Mouse (Mus musculus) limb, embryonic 14.5 days (tissue): ENCODE measurements around the gene Magi2. TPM values are rescaled to one million over a fixed set of nuclear protein-coding genes. Genes with fewer than 3 reads are reported as not detected.

Experiments
- ATAC-seq: fragments of 200-750 bp; cut with Nextera tagmentation; 2 replicates; pipeline ENCODE4 v1.8.0; 2017; ENCODE audit warnings: low read depth, moderate number of reproducible peaks, moderate TSS enrichment; ENCODE audit not compliant: low FRiP score
- DNase-seq: peaks from one replicate; pipeline ENCODE4 v3.0.0-alpha.2; 2015; ENCODE audit warnings: low spot score
- H3K27ac ChIP-seq: fragments of 300-500 bp; sonication (generic); replicated peaks from 2 replicates; pipeline ENCODE4 v1.5.1; 2014; ENCODE audit warnings: low read depth, mild to moderate bottlenecking, low read length, moderate library complexity, mixed read lengths
- H3K27me3 ChIP-seq: fragments of 300-500 bp; sonication (generic); 2 replicates; pipeline ENCODE4 v1.6.1; 2014; ENCODE audit warnings: low read length, mixed read lengths; ENCODE audit not compliant: control insufficient read depth, insufficient read depth
- H3K36me3 ChIP-seq: fragments of 300-500 bp; sonication (generic); 2 replicates; pipeline ENCODE4 v1.6.1; 2014; ENCODE audit warnings: mild to moderate bottlenecking, low read length, moderate library complexity, mixed read lengths; ENCODE audit not compliant: control insufficient read depth, insufficient read depth
- H3K4me1 ChIP-seq: fragments of 300-500 bp; sonication (generic); 2 replicates; pipeline ENCODE4 v1.6.1; 2014; ENCODE audit warnings: antibody characterized with exemption, low read length, mixed read lengths; ENCODE audit not compliant: control insufficient read depth, insufficient read depth
- H3K4me2 ChIP-seq: fragments of 300-500 bp; sonication (generic); replicated peaks from 2 replicates; pipeline ENCODE4 v1.6.1; 2014; ENCODE audit warnings: low read depth, mild to moderate bottlenecking, low read length, moderate library complexity; ENCODE audit not compliant: severe bottlenecking
- H3K4me3 ChIP-seq: fragments of 300-500 bp; sonication (generic); replicated peaks from 2 replicates; pipeline ENCODE4 v1.5.1; 2014; ENCODE audit warnings: low read length
- H3K9ac ChIP-seq: fragments of 300-500 bp; sonication (generic); 2 replicates; pipeline ENCODE4 v1.6.1; 2014; ENCODE audit warnings: mild to moderate bottlenecking, low read depth, low read length, moderate library complexity; ENCODE audit not compliant: severe bottlenecking
- H3K9me3 ChIP-seq: fragments of 300-500 bp; sonication (generic); 2 replicates; pipeline ENCODE4 v1.6.1; 2016; ENCODE audit warnings: low read length; ENCODE audit not compliant: control insufficient read depth
- POLR2A ChIP-seq: fragments of 200-500 bp; IDR thresholded peaks from 2 replicates; pipeline ENCODE4 v1.8.0; 2012; ENCODE audit warnings: inconsistent platforms, mild to moderate bottlenecking, moderate library complexity, borderline replicate concordance; ENCODE audit not compliant: insufficient read depth, insufficient read length; ENCODE audit errors: extremely low read depth
- WGBS: fragments of 180-500 bp; shearing (Covaris S2); extraction: QIAGEN DNeasy Blood & Tissue Kit; methylation state at CpG from one replicate; pipeline ENCODE4 v1.1.7; 2014; 5-methylcytosine and 5-hydroxymethylcytosine counted together
- polyA plus RNA-seq, 2 experiments: library from polyadenylated mRNA; depleted of rRNA in 1 of 2; stranded (reverse) in 1 of 2; unstranded in 1 of 2; fragments of >200 nt; fragmentation: Nextera tagmentation in 1 of 2; extraction: Ambion mirVana in 1 of 2; gene quantifications; 2 replicates each; pipeline versions ENCODE4 v1.2.1 to v1.2.3; 2012 to 2014

Gene Magi2
- polyA plus RNA-seq, 2 experiments = 4.0 to 4.5 TPM

DNA sequence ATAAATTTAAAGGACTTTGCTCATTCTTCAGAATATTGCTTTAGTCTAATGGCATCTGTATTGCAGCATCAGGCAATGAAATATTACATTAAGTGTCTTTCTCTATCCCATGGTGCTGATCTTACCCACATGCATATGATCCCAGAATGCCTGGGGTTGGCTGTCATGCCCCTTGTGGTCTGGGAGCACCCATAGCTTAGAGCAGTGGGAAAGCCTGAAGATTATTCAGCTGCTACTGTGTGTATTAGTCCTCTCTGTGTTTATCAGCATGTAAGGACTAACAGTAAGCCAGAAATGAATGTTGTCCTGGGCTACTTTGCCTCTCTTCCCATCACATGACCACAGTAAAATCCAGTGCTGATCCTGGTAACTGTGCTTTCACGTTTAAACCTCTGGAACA, 1380.7 kb downstream of the Magi2 start:
- WGBS = 45% methylated on average over 1 of the region's 1 CpGs
- TF ChIP-seq POLR2A = no peak
- H3K9me3 ChIP-seq = no peaks in the 10 kb centered on the region
- no peak for ATAC-seq
- no peak for DNase-seq
- H3K4me3 ChIP-seq = no peak overlapping the region
- no peaks in the 10 kb centered on the region for H3K36me3 ChIP-seq
- no peak overlapping the region for H3K27ac ChIP-seq
- H3K4me1 ChIP-seq = peaks cover 10% of the 10 kb centered on the region; the same call in 1 of the 2 replicates
- no peak overlapping the region for H3K4me2 ChIP-seq
- H3K27me3 ChIP-seq = no peaks in the 10 kb centered on the region
- no peak overlapping the region for H3K9ac ChIP-seq

DNA sequence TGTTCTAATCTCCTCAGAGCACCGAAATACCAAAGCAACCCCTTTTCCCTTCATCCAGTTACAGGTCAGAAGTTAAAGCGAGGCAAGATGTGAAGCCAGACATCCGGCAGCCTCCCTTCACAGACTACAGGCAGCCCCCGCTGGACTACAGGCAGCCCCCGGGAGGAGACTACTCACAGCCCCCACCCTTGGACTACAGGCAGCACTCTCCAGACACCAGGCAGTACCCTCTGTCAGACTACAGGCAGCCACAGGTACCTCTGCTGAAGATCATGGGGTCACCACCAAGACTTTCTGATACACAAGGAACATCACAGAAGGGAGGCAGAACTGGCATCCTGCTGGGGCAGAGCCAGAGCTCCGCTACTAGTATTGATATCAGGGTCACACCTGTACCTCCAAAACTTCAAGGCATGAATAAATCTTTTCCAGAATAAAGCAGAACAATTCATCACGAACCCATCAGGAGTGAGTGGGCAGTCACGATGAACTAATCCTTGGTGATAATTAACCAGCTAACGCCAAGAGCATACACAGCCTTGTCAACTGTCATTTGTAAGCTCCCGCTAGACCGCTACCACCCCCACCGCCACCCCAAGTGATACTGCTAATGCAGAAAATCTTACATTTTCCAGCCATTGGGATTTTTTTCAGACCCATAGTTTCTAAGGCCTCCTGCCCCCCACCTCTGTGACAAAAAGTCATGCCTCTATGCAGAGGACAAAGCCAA, 1382.5 kb downstream of the Magi2 start:
- H3K9me3 ChIP-seq = no peaks in the 10 kb centered on the region
- 84% methylated on average over 12 of the region's 12 CpGs for WGBS
- H3K4me2 ChIP-seq = no peak overlapping the region
- ATAC-seq (no peak), DNase-seq (no peak)
- no peak for TF ChIP-seq POLR2A
- no peak overlapping the region for H3K27ac ChIP-seq
- 0 out of 2 replicates have a peak, but pooled peaks cover 2% of the 10 kb centered on the region for H3K4me1 ChIP-seq
- no peaks in the 10 kb centered on the region for H3K36me3 ChIP-seq
- H3K27me3 ChIP-seq = no peaks in the 10 kb centered on the region
- H3K4me3 ChIP-seq = no peak overlapping the region
- no peak overlapping the region for H3K9ac ChIP-seq

DNA sequence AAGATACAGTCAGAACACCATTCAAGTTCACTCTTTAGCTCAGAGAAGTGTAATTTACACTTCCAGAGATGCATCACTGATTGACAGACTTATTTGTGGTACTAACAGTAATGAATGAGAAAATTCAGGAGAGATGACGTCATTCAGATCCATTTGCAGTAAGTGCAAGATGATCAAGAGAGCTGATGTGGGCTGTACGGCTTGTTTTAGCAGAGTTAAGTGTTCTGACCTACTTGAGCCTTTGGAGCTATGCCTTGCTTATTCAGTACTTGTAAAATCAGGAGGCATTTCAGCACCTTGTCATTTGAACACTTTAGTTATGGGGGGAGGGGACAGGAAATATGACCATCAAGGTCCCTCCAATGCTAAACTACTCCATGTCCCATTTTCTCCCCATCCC, 1383.8 kb downstream of the Magi2 start:
- Histone ChIP-seq H3K4me1 (no peaks in the 10 kb centered on the region), H3K27me3 (no peaks in the 10 kb centered on the region), H3K27ac (no peak overlapping the region), H3K9ac (no peak overlapping the region), H3K4me3 (no peak overlapping the region), H3K36me3 (no peaks in the 10 kb centered on the region), H3K4me2 (no peak overlapping the region), H3K9me3 (no peaks in the 10 kb centered on the region)
- TF ChIP-seq POLR2A = no peak
- ATAC-seq = no peak
- WGBS = 87% methylated on average over 2 of the region's 2 CpGs
- no peak for DNase-seq

DNA sequence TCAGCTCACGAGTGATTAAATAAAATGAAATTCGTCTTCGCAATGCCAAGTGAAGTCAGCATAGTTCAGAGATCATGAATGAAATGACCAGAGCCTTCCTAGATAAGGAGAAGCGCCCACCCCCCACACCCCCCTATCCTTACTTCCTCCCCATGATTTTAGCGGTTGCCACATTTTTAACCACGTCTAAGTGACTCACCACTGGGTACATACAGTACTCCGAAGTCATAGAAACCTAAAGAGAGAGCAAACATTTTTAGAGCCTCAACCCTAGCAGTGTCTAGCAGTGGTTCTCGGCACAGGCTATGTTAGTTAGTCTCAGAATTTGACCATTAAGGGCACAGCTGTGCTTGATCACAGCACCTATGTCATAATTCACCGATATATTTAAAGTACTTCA, 1385.8 kb downstream of the Magi2 start:
- DNase-seq (no peak), ATAC-seq (no peak)
- H3K4me1 ChIP-seq = no peaks in the 10 kb centered on the region
- H3K9me3 ChIP-seq = no peaks in the 10 kb centered on the region
- WGBS = 74% methylated on average over 9 of the region's 9 CpGs
- no peak overlapping the region for H3K27ac ChIP-seq
- H3K4me2 ChIP-seq = no peak overlapping the region
- H3K4me3 ChIP-seq = no peak overlapping the region
- no peak overlapping the region for H3K9ac ChIP-seq
- no peaks in the 10 kb centered on the region for H3K27me3 ChIP-seq
- H3K36me3 ChIP-seq = no peaks in the 10 kb centered on the region
- no peak for TF ChIP-seq POLR2A

DNA sequence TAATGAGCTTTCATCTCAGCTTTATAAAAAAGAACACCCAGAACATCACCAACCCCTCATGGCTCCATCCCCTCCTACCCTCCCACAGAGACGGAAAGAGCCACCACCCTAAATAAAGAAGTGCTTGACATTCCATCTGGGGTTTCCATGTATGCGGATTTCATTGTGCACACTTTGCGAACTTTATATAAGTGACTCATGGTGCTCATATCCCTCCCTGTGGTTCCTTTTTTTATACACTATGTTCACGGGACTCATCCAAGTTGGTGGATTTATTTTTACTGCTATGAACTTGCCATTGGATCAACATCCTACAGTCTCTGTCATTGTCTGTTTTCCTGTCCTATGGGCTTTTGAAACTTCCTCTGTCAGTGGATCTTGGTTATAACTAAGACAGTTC, 1388.1 kb downstream of the Magi2 start:
- Histone ChIP-seq H3K9me3 (no peaks in the 10 kb centered on the region), H3K4me2 (no peak overlapping the region), H3K9ac (no peak overlapping the region), H3K27ac (no peak overlapping the region), H3K27me3 (no peaks in the 10 kb centered on the region), H3K36me3 (no peaks in the 10 kb centered on the region), H3K4me1 (no peaks in the 10 kb centered on the region), H3K4me3 (no peak overlapping the region)
- WGBS = 77% methylated on average over 4 of the region's 4 CpGs
- no peak for ATAC-seq
- TF ChIP-seq POLR2A = no peak
- no peak for DNase-seq
